Mouse (Mus musculus) forebrain, embryonic 11.5 days (tissue): ENCODE data around the gene Itgb2l. TPM values are rescaled to one million over a fixed set of nuclear protein-coding genes. Genes with fewer than 3 reads are reported as not detected.

Source experiments
- ATAC-seq: fragments of 200-750 bp; cut with Nextera tagmentation; replicated peaks from 2 replicates; pipeline ENCODE4 v1.8.0; 2017; ENCODE audit warnings: moderate TSS enrichment; ENCODE audit not compliant: low FRiP score
- DNase-seq: peaks from one replicate; pipeline ENCODE4 v3.0.0-alpha.2; 2017; ENCODE audit warnings: low spot score
- H3K27ac ChIP-seq: fragments of 300-500 bp; sonication (generic); 2 replicates; pipeline ENCODE4 v1.5.1; 2014; ENCODE audit warnings: low read depth, low read length
- H3K27me3 ChIP-seq: fragments of 300-500 bp; sonication (generic); 2 replicates; pipeline ENCODE4 v1.6.1; 2014; ENCODE audit warnings: mild to moderate bottlenecking, low read length, mixed read lengths; ENCODE audit not compliant: control insufficient read depth, insufficient read depth
- H3K36me3 ChIP-seq: fragments of 300-500 bp; sonication (generic); 2 replicates; pipeline ENCODE4 v1.6.1; 2014; ENCODE audit warnings: mild to moderate bottlenecking, low read length, moderate library complexity, mixed read lengths; ENCODE audit not compliant: control insufficient read depth, insufficient read depth
- H3K4me1 ChIP-seq: fragments of 300-500 bp; sonication (generic); replicated peaks from 2 replicates; pipeline ENCODE4 v1.6.1; 2014; ENCODE audit warnings: low read length, mixed read lengths; ENCODE audit not compliant: control insufficient read depth, insufficient read depth
- H3K4me2 ChIP-seq: fragments of 300-500 bp; sonication (generic); 2 replicates; pipeline ENCODE4 v1.6.1; 2014; ENCODE audit warnings: low read depth, mild to moderate bottlenecking, low read length, moderate library complexity, mixed read lengths; ENCODE audit not compliant: severe bottlenecking
- H3K4me3 ChIP-seq: fragments of 300-500 bp; sonication (generic); 2 replicates; pipeline ENCODE4 v1.5.1; 2014; ENCODE audit warnings: low read depth, low read length
- H3K9ac ChIP-seq: fragments of 300-500 bp; sonication (generic); 2 replicates; pipeline ENCODE4 v1.6.1; 2014; ENCODE audit warnings: low read length
- H3K9me3 ChIP-seq: fragments of 300-500 bp; sonication (generic); 2 replicates; pipeline ENCODE4 v1.6.1; 2016; ENCODE audit warnings: low read length, mixed read lengths; ENCODE audit not compliant: control insufficient read depth
- WGBS: fragments of 180-500 bp; shearing (Covaris S2); extraction: QIAGEN DNeasy Blood & Tissue Kit; methylation state at CpG from one replicate; pipeline ENCODE4 v1.1.7; 2014; 5-methylcytosine and 5-hydroxymethylcytosine counted together
- polyA plus RNA-seq: library from polyadenylated mRNA; unstranded; fragments of >200 nt; fragmentation: Nextera tagmentation; extraction: Ambion mirVana; gene quantifications from 2 replicates; pipeline ENCODE4 v1.2.1, GENCODE M21; 2014

Gene Itgb2l
- polyA plus RNA-seq, 1 experiment from 2014 or later: not detected

DNA sequence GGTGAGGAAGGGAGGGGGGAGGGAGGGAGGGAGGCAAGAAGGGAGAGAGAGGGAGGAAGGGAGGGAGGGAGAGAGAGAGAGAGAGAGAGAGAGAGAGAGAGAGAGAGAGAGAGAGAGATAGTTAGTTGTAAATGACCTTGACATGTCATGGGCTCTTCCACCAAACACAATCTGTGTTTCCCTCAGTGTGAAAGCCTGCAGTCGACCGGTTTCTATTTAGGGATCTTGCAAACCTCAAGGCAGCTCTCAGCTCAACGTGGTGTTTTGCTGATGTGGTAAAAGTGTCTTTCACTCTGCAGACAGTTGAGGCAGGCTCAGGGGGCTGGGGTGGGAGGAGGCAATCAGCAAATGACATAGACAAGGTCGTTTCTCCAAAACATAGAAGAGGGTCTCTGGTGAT is 37.1 kb downstream of the Itgb2l start:
- Histone ChIP-seq H3K9me3 (no peaks in the 10 kb centered on the region), H3K4me1 (no peaks in the 10 kb centered on the region), H3K27me3 (no peaks in the 10 kb centered on the region), H3K4me3 (no peak overlapping the region), H3K36me3 (no peaks in the 10 kb centered on the region), H3K27ac (no peak overlapping the region), H3K9ac (no peak overlapping the region), H3K4me2 (no peak overlapping the region)
- DNase-seq (no peak), ATAC-seq (no peak)
- 80% methylated on average over 4 of the region's 4 CpGs for WGBS

DNA sequence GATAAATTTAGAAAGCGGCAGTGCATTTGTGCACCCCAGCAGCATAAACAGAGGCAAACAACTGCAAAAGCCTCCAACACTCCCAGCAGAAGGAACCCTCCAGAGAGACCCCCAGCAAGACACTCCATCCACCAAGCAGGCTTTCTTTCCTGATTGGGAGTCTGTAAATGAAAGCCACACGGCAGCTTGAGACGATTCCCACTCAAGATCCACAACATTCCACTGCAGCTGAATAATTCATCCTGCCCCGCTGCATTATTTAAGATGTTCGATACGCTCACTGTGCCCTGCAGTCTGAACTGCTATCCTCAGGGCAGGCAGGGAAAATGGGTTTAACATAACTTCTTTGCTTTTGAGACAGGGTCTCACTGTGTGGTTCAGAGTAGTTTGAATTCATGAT is 41.1 kb downstream of the Itgb2l start:
- DNase-seq: no peak
- no peaks in the 10 kb centered on the region for H3K36me3 ChIP-seq
- WGBS: 81% methylated on average over 6 of the region's 6 CpGs

DNA sequence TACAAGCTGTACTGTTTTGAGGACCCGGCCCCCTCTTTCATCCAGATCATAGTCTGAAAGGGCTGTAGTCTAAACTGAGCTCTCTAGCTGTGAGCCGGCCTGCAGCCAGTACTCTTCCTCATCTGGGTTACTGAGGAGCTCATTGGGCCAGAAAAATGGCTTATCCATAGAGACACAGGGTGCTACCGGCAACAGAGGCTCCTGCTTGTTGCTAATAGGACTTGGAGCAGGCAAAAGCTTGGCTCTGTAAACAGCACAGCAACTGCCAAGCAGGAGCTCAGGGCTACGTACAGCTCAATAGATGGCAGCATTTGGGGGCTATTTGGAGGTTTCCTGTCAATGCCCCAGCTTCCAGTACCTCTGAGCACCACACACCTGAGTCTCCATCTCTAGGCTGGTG is 43.4 kb downstream of the Itgb2l start:
- 65% methylated on average over 4 of the region's 4 CpGs for WGBS
- Histone ChIP-seq H3K9me3 (no peaks in the 10 kb centered on the region), H3K9ac (no peak overlapping the region), H3K4me2 (no peak overlapping the region), H3K27ac (no peak overlapping the region), H3K4me3 (no peak overlapping the region), H3K27me3 (no peaks in the 10 kb centered on the region), H3K4me1 (no peaks in the 10 kb centered on the region), H3K36me3 (no peaks in the 10 kb centered on the region)
- DNase-seq (no peak), ATAC-seq (no peak)

More for the DNA sequence above, 41.1 kb downstream of the Itgb2l start:
- Histone ChIP-seq H3K9me3 (no peaks in the 10 kb centered on the region), H3K27ac (no peak overlapping the region), H3K27me3 (no peaks in the 10 kb centered on the region), H3K4me3 (no peak overlapping the region), H3K9ac (no peak overlapping the region), H3K4me2 (no peak overlapping the region), H3K4me1 (no peaks in the 10 kb centered on the region)
- ATAC-seq: no peak

DNA sequence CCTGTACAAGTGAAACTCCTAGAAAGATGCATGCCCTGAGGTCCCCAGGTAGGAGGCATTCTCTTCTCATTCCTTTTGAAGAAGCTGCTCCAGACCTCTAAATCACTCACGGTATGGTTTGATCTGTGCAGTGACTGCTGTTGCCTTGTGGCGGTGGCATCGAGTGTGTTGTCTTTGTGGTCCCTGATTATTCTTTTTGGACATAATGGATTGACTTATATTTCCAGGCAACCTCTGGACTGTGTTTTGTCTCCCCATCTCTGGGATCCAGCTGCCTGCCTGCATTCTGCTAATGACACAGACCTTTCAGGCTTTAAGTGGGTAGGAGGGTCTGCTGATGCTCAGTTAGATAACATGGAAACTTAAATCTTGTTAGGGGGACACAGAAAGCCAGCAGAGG is 44.6 kb downstream of the Itgb2l start:
- Histone ChIP-seq H3K27me3 (no peaks in the 10 kb centered on the region), H3K4me1 (no peaks in the 10 kb centered on the region), H3K9me3 (no peaks in the 10 kb centered on the region), H3K9ac (no peak overlapping the region), H3K27ac (no peak overlapping the region), H3K4me3 (no peak overlapping the region), H3K36me3 (no peaks in the 10 kb centered on the region), H3K4me2 (no peak overlapping the region)
- WGBS: 89% methylated on average over 3 of the region's 3 CpGs
- DNase-seq (no peak), ATAC-seq (no peak)

DNA sequence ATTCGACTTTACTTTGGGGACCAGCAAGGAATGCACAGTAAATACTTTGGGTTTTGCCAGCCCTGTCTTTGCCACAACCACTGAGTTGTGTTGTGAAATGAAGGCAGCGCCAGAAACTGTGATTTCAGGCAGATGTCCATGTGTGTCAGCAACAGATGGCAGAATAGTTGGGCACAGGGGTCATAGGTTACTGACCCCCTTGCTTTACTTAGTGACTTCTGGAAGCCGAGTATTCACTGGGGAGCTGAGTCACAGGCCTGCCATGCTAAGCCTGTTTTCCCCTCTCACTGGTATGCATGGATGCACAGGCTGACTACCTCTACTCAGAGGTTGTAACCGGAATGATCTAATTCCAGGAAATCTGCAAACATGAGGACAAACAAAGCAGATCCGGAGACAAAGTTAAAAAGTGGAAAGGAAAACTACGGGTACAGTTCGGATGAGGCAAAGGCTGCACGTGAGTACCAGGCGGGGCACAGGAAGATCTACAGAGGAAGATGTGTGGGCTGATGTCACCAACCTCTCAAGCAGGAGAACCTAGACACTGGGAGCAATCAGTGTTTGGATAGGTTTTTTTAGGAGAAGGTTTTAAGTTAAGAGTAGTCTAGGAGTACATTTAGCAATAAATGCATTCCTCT is 47.3 kb downstream of the Itgb2l start:
- DNase-seq (no peak), ATAC-seq (no peak)
- Histone ChIP-seq H3K9ac (no peak overlapping the region), H3K27ac (no peak overlapping the region), H3K9me3 (no peaks in the 10 kb centered on the region), H3K4me3 (no peak overlapping the region), H3K36me3 (no peaks in the 10 kb centered on the region), H3K27me3 (no peaks in the 10 kb centered on the region), H3K4me2 (no peak overlapping the region), H3K4me1 (no peaks in the 10 kb centered on the region)
- WGBS: 82% methylated on average over 9 of the region's 9 CpGs

DNA sequence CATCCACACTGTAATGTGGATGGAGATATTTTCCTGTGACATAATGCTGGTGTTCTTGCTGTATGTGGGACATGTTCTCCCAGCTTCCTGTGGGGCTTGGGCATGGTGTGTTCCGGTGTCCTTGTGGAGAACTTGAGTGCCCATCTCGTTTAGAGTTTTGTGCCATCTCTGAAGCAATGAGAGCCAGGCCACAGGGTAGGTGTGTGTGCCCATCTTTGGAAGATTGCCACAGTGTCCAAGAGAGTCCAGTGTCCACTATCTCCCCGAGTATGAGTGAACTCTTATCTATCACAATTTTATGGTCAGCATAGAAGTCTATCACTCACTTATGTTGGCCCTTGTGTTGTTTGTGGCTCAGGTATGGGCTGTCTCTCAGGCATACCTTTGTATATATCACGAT is 47.9 kb downstream of the Itgb2l start:
- Histone ChIP-seq H3K4me3 (no peak overlapping the region), H3K36me3 (no peaks in the 10 kb centered on the region), H3K27ac (no peak overlapping the region), H3K9ac (no peak overlapping the region), H3K4me1 (no peaks in the 10 kb centered on the region), H3K4me2 (no peak overlapping the region), H3K9me3 (no peaks in the 10 kb centered on the region), H3K27me3 (no peaks in the 10 kb centered on the region)
- ATAC-seq (no peak), DNase-seq (no peak)
- WGBS: 87% methylated on average over 4 of the region's 4 CpGs

DNA sequence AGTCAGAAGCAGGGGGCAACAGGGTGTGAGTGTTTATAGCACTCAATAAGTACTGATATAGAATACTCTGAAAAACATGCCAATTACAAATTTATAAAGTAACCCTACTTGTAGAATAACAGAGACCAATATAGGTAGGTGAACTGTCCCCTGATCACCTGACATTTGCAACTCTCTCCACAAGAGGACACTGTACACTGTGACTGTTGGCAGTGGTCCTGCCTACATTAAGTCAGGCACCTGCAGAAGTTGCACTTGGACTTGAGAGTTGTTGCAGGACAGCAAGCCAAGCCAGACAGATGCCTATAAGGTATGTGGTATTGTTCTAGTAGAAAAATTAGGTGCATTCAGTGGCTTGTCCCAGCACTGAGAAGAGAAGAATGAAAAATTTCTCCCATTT is 52.3 kb downstream of the Itgb2l start:
- H3K9me3 ChIP-seq: no peaks in the 10 kb centered on the region
- H3K9ac ChIP-seq: no peak overlapping the region
- no peaks in the 10 kb centered on the region for H3K36me3 ChIP-seq
- no peak for DNase-seq
- ATAC-seq: no peak
- H3K4me1 ChIP-seq: no peaks in the 10 kb centered on the region
- no peak overlapping the region for H3K4me2 ChIP-seq
- H3K4me3 ChIP-seq: no peak overlapping the region
- no peak overlapping the region for H3K27ac ChIP-seq
- no peaks in the 10 kb centered on the region for H3K27me3 ChIP-seq

DNA sequence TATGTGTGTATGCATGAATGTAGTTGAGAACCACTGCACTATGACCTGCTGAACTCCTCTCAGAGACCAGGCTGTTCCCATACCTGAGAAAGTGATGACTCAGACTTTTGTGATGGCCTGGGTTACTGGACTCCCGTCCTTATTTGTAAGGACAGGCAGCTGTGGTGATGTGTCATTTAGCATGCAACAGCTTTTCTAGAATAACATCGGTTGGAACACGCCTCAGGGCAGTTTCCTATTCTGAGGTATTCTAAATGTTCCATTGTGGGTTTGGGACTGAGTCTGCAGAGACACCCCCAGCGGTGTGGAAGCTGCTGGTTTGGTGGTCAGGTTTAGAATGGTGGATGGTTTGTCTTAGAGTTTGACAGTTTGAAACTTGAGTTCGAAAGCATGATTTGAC is 54.9 kb downstream of the Itgb2l start:
- Histone ChIP-seq H3K27me3 (no peaks in the 10 kb centered on the region), H3K9me3 (no peaks in the 10 kb centered on the region), H3K4me1 (no peaks in the 10 kb centered on the region), H3K27ac (no peak overlapping the region), H3K36me3 (no peaks in the 10 kb centered on the region), H3K4me3 (no peak overlapping the region), H3K9ac (no peak overlapping the region), H3K4me2 (no peak overlapping the region)
- WGBS: 84% methylated on average over 5 of the region's 5 CpGs
- no peak for DNase-seq
- no peak for ATAC-seq

DNA sequence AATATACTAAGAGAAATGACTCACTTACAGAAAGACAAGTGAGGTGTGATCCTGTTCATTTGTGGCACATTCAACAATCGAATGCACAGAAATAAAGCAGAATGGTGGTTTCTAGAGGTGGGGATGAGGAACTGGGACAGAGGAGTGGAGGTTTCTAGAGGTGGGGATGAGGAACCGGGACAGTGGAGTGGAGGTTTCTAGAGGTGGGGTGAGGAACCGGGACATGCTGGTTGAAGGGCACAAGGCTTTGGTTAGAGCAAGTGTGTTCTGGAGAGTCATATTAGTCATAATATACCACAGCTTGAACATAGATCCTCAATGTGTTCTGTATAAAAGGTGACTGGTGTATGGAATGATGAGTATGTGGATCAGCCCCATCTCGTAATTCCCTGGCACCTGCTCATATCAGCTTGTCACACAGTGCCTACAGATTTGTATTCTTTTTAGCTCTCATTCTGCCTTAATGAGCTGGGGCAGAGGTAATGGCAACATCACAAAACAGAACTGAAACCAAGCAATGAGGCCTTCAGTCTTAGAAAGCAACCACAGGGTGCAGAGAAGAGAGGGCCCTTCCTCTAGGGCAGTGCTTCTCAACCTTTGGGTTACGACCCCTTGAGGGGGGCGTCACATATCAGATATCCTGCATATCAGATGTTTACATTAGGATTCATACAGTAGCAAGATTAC is 55.6 kb downstream of the Itgb2l start:
- Histone ChIP-seq H3K4me2 (no peak overlapping the region), H3K27me3 (no peaks in the 10 kb centered on the region), H3K27ac (no peak overlapping the region), H3K4me3 (no peak overlapping the region), H3K9me3 (no peaks in the 10 kb centered on the region), H3K9ac (no peak overlapping the region), H3K4me1 (no peaks in the 10 kb centered on the region), H3K36me3 (no peaks in the 10 kb centered on the region)
- ATAC-seq: no peak
- WGBS: 90% methylated on average over 6 of the region's 6 CpGs
- no peak for DNase-seq
